Mouse (Mus musculus): ENCODE measurements around the gene Gdf15. TPM values are rescaled to one million over a fixed set of nuclear protein-coding genes. Genes with fewer than 3 reads are reported as not detected.
A peak's percentile ranks its signal among the peaks of the same experiment; 100 is the strongest.

The Gdf15 gene
- polyA plus RNA-seq, 1 experiment from 2014 or later, result not detected

DNA sequence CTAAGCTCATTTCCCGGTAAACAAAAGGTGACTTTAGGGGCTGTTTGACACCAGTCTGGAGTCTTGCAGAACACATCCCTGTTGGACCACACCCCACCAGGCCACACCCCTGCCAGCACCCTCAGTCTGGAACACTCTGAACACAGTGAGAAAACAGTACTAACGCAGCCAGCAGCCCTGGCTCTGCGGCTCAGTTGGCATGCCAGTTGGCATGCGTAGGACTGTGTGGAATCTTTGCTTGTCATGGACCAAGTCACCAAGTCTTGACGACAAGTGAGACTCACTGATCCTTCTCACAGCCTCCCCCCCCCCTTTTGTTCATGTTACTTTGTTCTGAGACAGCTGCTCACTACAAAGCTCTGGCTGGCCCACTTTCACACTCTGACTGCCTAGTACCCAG is 34.8 kb upstream of the Gdf15 start:
- Histone ChIP-seq H3K27ac (no peak overlapping the region), H3K36me3 (no peaks in the 10 kb centered on the region), H3K4me3 (no peak overlapping the region), H3K4me1 (peaks cover 8% of the 10 kb centered on the region; the same call in 1 of the 2 replicates), H3K9me3 (replicated peaks) (no peaks in the 10 kb centered on the region), H3K27me3 (ENCODE audit: low read depth, poor library complexity, severe bottlenecking) (no peaks in the 10 kb centered on the region)
- no peak for DNase-seq (ENCODE audit: low spot score)
- WGBS, result 78% methylated on average over 5 of the region's 5 CpGs

- Histone ChIP-seq H3K36me3 (no peaks in the 10 kb centered on the region), H3K9me3 (replicated peaks) (no peaks in the 10 kb centered on the region), H3K27ac (no peak overlapping the region), H3K4me1 (peaks cover under 1% of the 10 kb centered on the region), H3K4me3 (no peak overlapping the region), H3K27me3 (ENCODE audit: low read depth, poor library complexity, severe bottlenecking) (no peaks in the 10 kb centered on the region)
- no peak for DNase-seq (ENCODE audit: low spot score)
- 71% methylated on average over 2 of the region's 2 CpGs for WGBS
Measured at GRCm38 (mm10) chr8:70665599-70665998, 33.3 kb upstream of the Gdf15 start.

GRCm38 (mm10) chr8:70664631-70665030 is 32.4 kb upstream of the Gdf15 start:
- no peak overlapping the region for H3K27ac ChIP-seq
- H3K27me3 ChIP-seq (ENCODE audit: low read depth, poor library complexity, severe bottlenecking), result no peaks in the 10 kb centered on the region
- no peaks in the 10 kb centered on the region for H3K9me3 ChIP-seq (replicated peaks)
- no peak for DNase-seq (ENCODE audit: low spot score)
- H3K4me1 ChIP-seq, result peaks cover 9% of the 10 kb centered on the region
- H3K4me3 ChIP-seq, result no peak overlapping the region
- WGBS, result 81% methylated on average over 3 of the region's 3 CpGs
- no peaks in the 10 kb centered on the region for H3K36me3 ChIP-seq

GRCm38 (mm10) chr8:70663691-70664090 is 31.4 kb upstream of the Gdf15 start:
- no peaks in the 10 kb centered on the region for H3K27me3 ChIP-seq (ENCODE audit: low read depth, poor library complexity, severe bottlenecking)
- no peak overlapping the region for H3K4me3 ChIP-seq
- no peaks in the 10 kb centered on the region for H3K9me3 ChIP-seq (replicated peaks)
- H3K4me1 ChIP-seq, result peaks cover 18% of the 10 kb centered on the region
- H3K36me3 ChIP-seq, result no peaks in the 10 kb centered on the region
- WGBS, result 82% methylated on average over 4 of the region's 4 CpGs
- no peak for DNase-seq (ENCODE audit: low spot score)
- H3K27ac ChIP-seq, result no peak overlapping the region

DNA sequence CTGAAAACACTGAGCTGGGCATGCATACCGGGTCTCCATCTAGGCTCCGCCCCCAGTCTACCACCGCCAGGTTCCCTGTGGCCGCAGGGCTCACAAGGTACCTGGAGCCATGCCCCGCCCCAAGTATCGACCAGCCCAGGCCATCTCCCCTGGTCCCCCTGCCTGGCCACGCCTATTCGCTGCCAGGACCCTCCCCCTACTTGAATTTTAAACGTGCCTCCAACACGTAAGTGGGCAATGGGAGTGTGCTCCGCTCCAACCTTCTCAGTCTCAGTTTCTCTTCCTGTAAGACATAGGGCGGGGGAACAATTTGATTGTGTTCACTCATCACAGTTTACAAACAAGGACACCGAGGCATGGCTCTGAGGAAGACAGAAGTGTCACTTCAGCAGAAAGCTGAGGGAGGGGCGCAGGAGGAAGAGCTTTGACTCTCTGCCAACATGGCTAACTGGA is 28.0 kb upstream of the Gdf15 start, which contains the start of gene Pgpep1:
Gene Pgpep1 (minus strand): TSS at position 116 of the 453 bp plus-strand sequence.
- peak; percentile 71 for DNase-seq (ENCODE audit: low spot score)
- Histone ChIP-seq H3K9me3 (replicated peaks) (no peaks in the 10 kb centered on the region), H3K4me3 (peak within 1 kb of the TSS; percentile 74), H3K27ac (peak within 1 kb of the TSS; percentile 88), H3K27me3 (ENCODE audit: low read depth, poor library complexity, severe bottlenecking) (no peaks in the 10 kb centered on the region), H3K36me3 (peaks cover 22% of the 10 kb centered on the region), H3K4me1 (peaks cover 47% of the 10 kb centered on the region)
- 2% methylated on average over 14 of the region's 14 CpGs for WGBS

- WGBS, result under 1% methylated on average over 44 of the region's 44 CpGs
- DNase-seq (ENCODE audit: low spot score), result peak; percentile 100
- H3K4me1 ChIP-seq, result peaks cover 49% of the 10 kb centered on the region
Measured at GRCm38 (mm10) chr8:70659604-70660272, 27.5 kb upstream of the Gdf15 start.

DNA sequence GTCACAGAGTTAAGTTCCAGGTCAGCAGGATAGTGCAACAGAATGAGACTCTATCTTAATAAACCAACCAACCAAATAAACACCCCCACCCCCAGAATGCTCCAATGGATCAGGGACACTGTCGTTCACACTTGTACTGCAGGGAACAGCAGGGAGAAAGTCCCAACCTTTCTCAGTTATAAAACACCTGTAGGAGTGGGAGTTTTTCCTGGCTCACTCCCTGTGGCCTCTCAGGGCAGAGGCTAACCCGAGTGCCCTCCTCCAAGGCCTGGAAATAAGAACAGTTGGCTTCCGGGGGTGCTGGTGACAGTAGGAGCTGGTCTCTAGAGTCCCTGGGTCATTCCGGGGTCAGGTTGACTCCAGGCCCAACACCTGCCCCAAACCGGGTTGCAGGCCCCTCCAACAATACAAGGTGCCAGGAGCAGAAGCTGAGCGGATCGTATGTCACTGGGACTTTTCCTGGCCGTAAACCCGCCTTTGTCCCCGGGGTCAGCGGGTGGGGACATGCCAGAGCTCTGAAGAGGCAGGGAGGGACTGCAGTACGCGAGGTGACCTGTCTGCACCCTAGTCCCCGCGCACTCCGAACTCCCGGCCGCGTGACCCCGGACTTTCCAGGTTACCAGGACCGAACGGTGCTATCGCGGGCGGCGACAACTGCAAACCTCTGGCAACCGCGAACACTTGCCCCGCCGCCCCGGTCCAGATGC is 26.8 kb upstream of the Gdf15 start:
- Histone ChIP-seq H3K9me3 (replicated peaks) (no peaks in the 10 kb centered on the region), H3K4me1 (peaks cover 49% of the 10 kb centered on the region), H3K27me3 (ENCODE audit: low read depth, poor library complexity, severe bottlenecking) (no peaks in the 10 kb centered on the region), H3K27ac (peak overlapping the region; percentile 88), H3K4me3 (peak overlapping the region; percentile 74), H3K36me3 (peaks cover 32% of the 10 kb centered on the region)
- WGBS, result under 1% methylated on average over 31 of the region's 31 CpGs
- DNase-seq (ENCODE audit: low spot score), result no peak

More at GRCm38 (mm10) chr8:70659604-70660272, 27.5 kb upstream of the Gdf15 start:
- Histone ChIP-seq H3K27ac (peak overlapping the region; percentile 88), H3K4me3 (peak overlapping the region; percentile 74), H3K27me3 (ENCODE audit: low read depth, poor library complexity, severe bottlenecking) (no peaks in the 10 kb centered on the region), H3K36me3 (peaks cover 27% of the 10 kb centered on the region), H3K9me3 (replicated peaks) (no peaks in the 10 kb centered on the region)

DNA sequence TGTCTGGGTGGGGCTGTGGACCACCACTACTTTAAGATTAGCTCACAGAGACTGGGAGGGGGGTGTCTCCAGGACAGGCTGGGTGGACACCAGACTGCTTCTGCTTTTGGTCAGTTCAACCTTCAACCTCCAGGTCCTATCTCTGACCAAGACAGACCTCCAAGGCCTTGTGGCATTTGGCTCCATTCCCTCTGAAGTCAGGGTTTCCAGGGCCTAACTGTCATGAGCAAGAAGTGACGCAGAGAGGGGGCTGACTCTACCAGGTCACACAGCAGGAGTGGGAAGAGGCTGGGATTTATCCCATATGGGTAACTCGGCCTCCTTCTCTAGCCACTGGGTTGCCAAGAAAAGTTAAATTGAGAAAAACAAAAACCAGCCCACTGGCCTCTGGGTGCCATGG is 25.5 kb upstream of the Gdf15 start:
- Histone ChIP-seq H3K36me3 (peaks cover 33% of the 10 kb centered on the region), H3K4me1 (peaks cover 49% of the 10 kb centered on the region), H3K4me3 (no peak overlapping the region), H3K9me3 (replicated peaks) (no peaks in the 10 kb centered on the region), H3K27ac (peak overlapping the region; percentile 36; the same call in 1 of the 2 replicates), H3K27me3 (ENCODE audit: low read depth, poor library complexity, severe bottlenecking) (no peaks in the 10 kb centered on the region)
- 93% methylated on average over 2 of the region's 2 CpGs for WGBS
- no peak for DNase-seq (ENCODE audit: low spot score)

- H3K27me3 ChIP-seq (ENCODE audit: low read depth, poor library complexity, severe bottlenecking), result no peaks in the 10 kb centered on the region
- peaks cover 36% of the 10 kb centered on the region for H3K36me3 ChIP-seq
- peak overlapping the region; percentile 36; the same call in 1 of the 2 replicates for H3K27ac ChIP-seq
- 91% methylated on average over 3 of the region's 3 CpGs for WGBS
- no peak overlapping the region for H3K4me3 ChIP-seq
- H3K4me1 ChIP-seq, result peaks cover 52% of the 10 kb centered on the region
- H3K9me3 ChIP-seq (replicated peaks), result no peaks in the 10 kb centered on the region
- DNase-seq (ENCODE audit: low spot score), result no peak
Measured at GRCm38 (mm10) chr8:70657214-70657613, 25.0 kb upstream of the Gdf15 start.

GRCm38 (mm10) chr8:70656193-70656790 is 24.0 kb upstream of the Gdf15 start:
- Histone ChIP-seq H3K27ac (peak overlapping the region; percentile 76), H3K27me3 (ENCODE audit: low read depth, poor library complexity, severe bottlenecking) (no peaks in the 10 kb centered on the region), H3K4me3 (no peak overlapping the region), H3K36me3 (peaks cover 44% of the 10 kb centered on the region), H3K4me1 (peaks cover 53% of the 10 kb centered on the region), H3K9me3 (replicated peaks) (no peaks in the 10 kb centered on the region)
- 80% methylated on average over 13 of the region's 13 CpGs for WGBS
- no peak for DNase-seq (ENCODE audit: low spot score)

GRCm38 (mm10) chr8:70655469-70655868 is 23.2 kb upstream of the Gdf15 start:
- Histone ChIP-seq H3K4me3 (no peak overlapping the region), H3K36me3 (peaks cover 52% of the 10 kb centered on the region), H3K9me3 (replicated peaks) (no peaks in the 10 kb centered on the region), H3K27ac (peak overlapping the region; percentile 76), H3K4me1 (peaks cover 51% of the 10 kb centered on the region), H3K27me3 (ENCODE audit: low read depth, poor library complexity, severe bottlenecking) (no peaks in the 10 kb centered on the region)
- no peak for DNase-seq (ENCODE audit: low spot score)
- WGBS, result 40% methylated on average over 2 of the region's 2 CpGs

GRCm38 (mm10) chr8:70654121-70654520 is 21.9 kb upstream of the Gdf15 start:
- H3K27ac ChIP-seq, result no peak overlapping the region
- H3K27me3 ChIP-seq (ENCODE audit: low read depth, poor library complexity, severe bottlenecking), result no peaks in the 10 kb centered on the region
- H3K4me1 ChIP-seq, result peaks cover 45% of the 10 kb centered on the region
- no peaks in the 10 kb centered on the region for H3K9me3 ChIP-seq (replicated peaks)
- H3K36me3 ChIP-seq, result peaks cover 66% of the 10 kb centered on the region
- WGBS, result 73% methylated on average over 1 of the region's 1 CpGs
- no peak overlapping the region for H3K4me3 ChIP-seq
- DNase-seq (ENCODE audit: low spot score), result no peak

DNA sequence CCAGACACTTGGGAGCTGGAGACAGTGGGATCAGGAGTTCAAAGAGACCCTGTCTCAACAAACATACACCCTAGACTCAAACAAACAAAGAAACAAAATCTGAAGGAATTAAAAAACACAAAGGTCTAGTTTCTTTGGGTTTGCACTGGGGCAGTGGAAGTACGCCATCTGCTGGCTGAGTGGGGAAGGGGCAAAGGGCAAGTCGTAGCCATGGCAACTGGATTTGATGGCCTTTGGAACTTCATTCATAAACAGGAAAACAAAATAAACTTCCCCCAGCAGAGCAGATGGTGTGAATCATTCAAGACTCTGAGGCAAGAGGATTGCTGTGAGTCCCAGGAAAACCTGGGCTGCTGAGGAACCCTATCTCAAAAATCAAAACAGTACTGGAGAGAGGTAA is 21.0 kb upstream of the Gdf15 start:
- Histone ChIP-seq H3K4me3 (no peak overlapping the region), H3K9me3 (replicated peaks) (no peaks in the 10 kb centered on the region), H3K27ac (no peak overlapping the region), H3K4me1 (peaks cover 45% of the 10 kb centered on the region), H3K27me3 (ENCODE audit: low read depth, poor library complexity, severe bottlenecking) (no peaks in the 10 kb centered on the region), H3K36me3 (peaks cover 71% of the 10 kb centered on the region)
- DNase-seq (ENCODE audit: low spot score), result no peak
- 62% methylated on average over 2 of the region's 2 CpGs for WGBS
